Mouse (Mus musculus): ENCODE measurements around the gene Micall2.

- TF ChIP-seq CTCF (IDR thresholded peaks at IDR 0.05; ENCODE audit: low read depth, low read length): no peak
- no peak for TF ChIP-seq GATA2 (IDR thresholded peaks at IDR 0.05; ENCODE audit: borderline replicate concordance, low read depth, low read length)
- TF ChIP-seq GATA1 (IDR thresholded peaks at IDR 0.05; ENCODE audit: borderline replicate concordance, low read length): no peak
Observed at GRCm38 (mm10) chr5:139718949-139719348, 17.2 kb downstream of the Micall2 start.

All from G1E (cell line).